Mouse (Mus musculus) spleen, adult 18-20 months (tissue): ENCODE data around the gene Dmp1.

Experiments used
- DNase-seq, 2 experiments: peaks; one replicate each; pipeline ENCODE4 v3.0.0; 2022; ENCODE audit warnings: mixed read lengths in 2 of 2

Gene Dmp1

GRCm38 (mm10) chr5:104202351-104202750 is at the start of gene Dmp1:
Dmp1 (plus strand) TSS chr5:104202613.
- DNase-seq, result no peak

- DNase-seq, result no peak
Measured at GRCm38 (mm10) chr5:104157701-104158100, 44.7 kb upstream of the Dmp1 start.

GRCm38 (mm10) chr5:104158332-104159052 is 43.9 kb upstream of the Dmp1 start:
- DNase-seq, result no peak

GRCm38 (mm10) chr5:104160581-104160980 is 41.8 kb upstream of the Dmp1 start:
- DNase-seq, result no peak

GRCm38 (mm10) chr5:104161390-104161789 is 41.0 kb upstream of the Dmp1 start:
- no peak for DNase-seq

GRCm38 (mm10) chr5:104163536-104163935 is 38.9 kb upstream of the Dmp1 start:
- no peak for DNase-seq

- no peak for DNase-seq
Measured at GRCm38 (mm10) chr5:104170412-104170811, 32.0 kb upstream of the Dmp1 start, which contains the start of gene Dspp. Dspp (plus strand) TSS chr5:104170712.

GRCm38 (mm10) chr5:104173094-104173493 is 29.3 kb upstream of the Dmp1 start:
- no peak for DNase-seq

- DNase-seq, result no peak
Measured at GRCm38 (mm10) chr5:104183743-104184142, 18.7 kb upstream of the Dmp1 start.

GRCm38 (mm10) chr5:104187281-104187680 is 15.1 kb upstream of the Dmp1 start:
- no peak for DNase-seq

GRCm38 (mm10) chr5:104195086-104195485 is 7.3 kb upstream of the Dmp1 start:
- DNase-seq, result no peak

GRCm38 (mm10) chr5:104201153-104201950 is 1.1 kb upstream of the Dmp1 start:
- no peak for DNase-seq

- no peak for DNase-seq
Measured at GRCm38 (mm10) chr5:104212531-104212930, 10.1 kb downstream of the Dmp1 start.

- no peak for DNase-seq
Measured at GRCm38 (mm10) chr5:104218926-104219325, 16.5 kb downstream of the Dmp1 start.

GRCm38 (mm10) chr5:104224299-104224698 is 21.9 kb downstream of the Dmp1 start:
- DNase-seq, result no peak

- no peak for DNase-seq
Measured at GRCm38 (mm10) chr5:104224750-104225149, 22.3 kb downstream of the Dmp1 start.

GRCm38 (mm10) chr5:104228497-104228896 is 26.1 kb downstream of the Dmp1 start:
- no peak for DNase-seq

GRCm38 (mm10) chr5:104236741-104237140 is 34.3 kb downstream of the Dmp1 start:
- DNase-seq, result no peak

- DNase-seq, result no peak
Measured at GRCm38 (mm10) chr5:104239674-104240378, 37.4 kb downstream of the Dmp1 start.

GRCm38 (mm10) chr5:104244261-104244660 is 41.8 kb downstream of the Dmp1 start:
- DNase-seq, result no peak

- no peak for DNase-seq
Measured at GRCm38 (mm10) chr5:104251811-104252210, 49.4 kb downstream of the Dmp1 start.

GRCm38 (mm10) chr5:104256585-104256984 is 54.2 kb downstream of the Dmp1 start:
- DNase-seq, result no peak

- DNase-seq, result no peak
Measured at GRCm38 (mm10) chr5:104261908-104262461, 59.6 kb downstream of the Dmp1 start.
